In genomic region chr7:123172101-123172500, GRCm38 (mm10) we compare ENCODE assay signal across 24 mouse cellular contexts. TPM values are rescaled to one million over a fixed set of nuclear protein-coding genes. Genes with fewer than 3 reads are reported as not detected.
DNase-seq lines count a peak whose midpoint lies in the region; ATAC-seq and TF ChIP-seq lines count a peak whose summit lies in the region.
"Had no signal": no experiment of that assay in that cellular context is flagged by ENCODE, and none has a peak within 500 bp of the region (broad histone marks: within the 10 kb centered on the region; RNA-seq: fewer than 3 reads in every experiment).

No protein-coding gene starts in this region.

- H3K4me3 ChIP-seq in heart, embryonic 10.5 days, result no peak overlapping the region
- H3K4me3 ChIP-seq in lung, postnatal 0 days (ENCODE audit: low read depth, low read length), result no peak overlapping the region
- H3K4me3 ChIP-seq in lung, adult 2 months (replicated peaks; ENCODE audit: extremely low read depth, low read depth, low read length), result no peak overlapping the region
- peak overlapping the region; percentile 26 for H3K4me3 ChIP-seq in testis, adult 2 months (ENCODE audit: control insufficient read depth, low read depth, low read length)
- H3K4me3 ChIP-seq in stomach, postnatal 0 days (ENCODE audit: low read depth, low read length), result no peak overlapping the region
- H3K4me3 ChIP-seq: embryonic facial prominence, embryonic 13.5 days; embryonic facial prominence, embryonic 15.5 days; forebrain, embryonic 13.5 days; forebrain, embryonic 15.5 days had no signal

- no peak overlapping the region for H3K4me2 ChIP-seq in lung, postnatal 0 days (replicated peaks; ENCODE audit: low read depth, low read length)
- no peak overlapping the region for H3K4me2 ChIP-seq in stomach, postnatal 0 days (replicated peaks; ENCODE audit: low read depth)
- H3K4me2 ChIP-seq: embryonic facial prominence, embryonic 13.5 days; embryonic facial prominence, embryonic 15.5 days; forebrain, embryonic 13.5 days; forebrain, embryonic 15.5 days had no signal

- TF ChIP-seq EP300 in lung, postnatal 0 days (IDR thresholded peaks at IDR 0.05), result peak; percentile 45; the same call in 1 of the 2 replicates
- TF ChIP-seq EP300 in stomach, postnatal 0 days (optimal IDR thresholded peaks at IDR 0.05), result no peak

- no peaks in the 10 kb centered on the region for H3K27me3 ChIP-seq in heart, embryonic 10.5 days (ENCODE audit: insufficient read depth, poor library complexity, severe bottlenecking)
- no peaks in the 10 kb centered on the region for H3K27me3 ChIP-seq in lung, postnatal 0 days (replicated peaks; ENCODE audit: insufficient read depth, low read length)
- no peaks in the 10 kb centered on the region for H3K27me3 ChIP-seq in testis, adult 2 months (ENCODE audit: control insufficient read depth, insufficient read depth, low read length)
- H3K27me3 ChIP-seq in stomach, postnatal 0 days (ENCODE audit: control insufficient read depth, insufficient read depth, low read length), result no peaks in the 10 kb centered on the region
- H3K27me3 ChIP-seq: embryonic facial prominence, embryonic 13.5 days; embryonic facial prominence, embryonic 15.5 days; forebrain, embryonic 13.5 days; forebrain, embryonic 15.5 days had no signal

- peak; percentile 79 for ATAC-seq in lung, postnatal 0 days
- 0 out of 2 replicates have a peak, but pooled peaks have one; percentile 29 for ATAC-seq in stomach, postnatal 0 days (ENCODE audit: low FRiP score, low TSS enrichment)
- ATAC-seq: forebrain, embryonic 13.5 days; forebrain, embryonic 15.5 days; forebrain, postnatal 0 days had no signal

- no peak for TF ChIP-seq CTCF in lung, postnatal 0 days (IDR thresholded peaks at IDR 0.05)
- TF ChIP-seq CTCF in lung, adult 2 months (IDR thresholded peaks at IDR 0.05; ENCODE audit: insufficient read depth, low read length), result no peak
- no peak for TF ChIP-seq CTCF in testis, adult 2 months (IDR thresholded peaks at IDR 0.05; ENCODE audit: control insufficient read depth, insufficient read depth, insufficient replicate concordance, low read depth, low read length)
- no peak for TF ChIP-seq CTCF in stomach, postnatal 0 days (IDR thresholded peaks at IDR 0.05; ENCODE audit: low read depth)

- no peak for TF ChIP-seq POLR2A in lung, adult 2 months (IDR thresholded peaks at IDR 0.05; ENCODE audit: borderline replicate concordance, extremely low read depth, low read depth, low read length)
- TF ChIP-seq POLR2A in testis, adult 2 months (IDR thresholded peaks at IDR 0.05; ENCODE audit: control insufficient read depth, low read depth, low read length), result no peak

- peaks cover 96% of the 10 kb centered on the region for H3K36me3 ChIP-seq in heart, embryonic 10.5 days
- peaks cover 48% of the 10 kb centered on the region for H3K36me3 ChIP-seq in lung, postnatal 0 days (ENCODE audit: insufficient read depth, low read length)
- H3K36me3 ChIP-seq in testis, adult 2 months (ENCODE audit: control insufficient read depth, insufficient read depth, low read length), result peaks cover 4% of the 10 kb centered on the region; the same call in 1 of the 2 replicates
- peaks cover 40% of the 10 kb centered on the region for H3K36me3 ChIP-seq in stomach, postnatal 0 days (ENCODE audit: control insufficient read depth, insufficient read depth, low read length)

- H3K9me3 ChIP-seq in heart, embryonic 10.5 days, result no peaks in the 10 kb centered on the region
- no peaks in the 10 kb centered on the region for H3K9me3 ChIP-seq in lung, postnatal 0 days (ENCODE audit: low read length)
- no peaks in the 10 kb centered on the region for H3K9me3 ChIP-seq in stomach, postnatal 0 days (ENCODE audit: control insufficient read depth, low read length)
- H3K9me3 ChIP-seq: embryonic facial prominence, embryonic 13.5 days; embryonic facial prominence, embryonic 15.5 days; forebrain, embryonic 13.5 days; forebrain, embryonic 15.5 days had no signal

- DNase-seq in heart, adult 11 months, result peak; percentile 66
- no peak for DNase-seq in heart, embryonic 10.5 days (ENCODE audit: low spot score)
- peak; percentile 53 for DNase-seq in lung, postnatal 0 days (ENCODE audit: low spot score)
- DNase-seq in lung, adult 2 months, result no peak
- no peak for DNase-seq in testis, postnatal 10 days (ENCODE audit: low spot score)
- no peak for DNase-seq in stomach, postnatal 0 days (ENCODE audit: low spot score)
- DNase-seq in adrenal gland, postnatal 36 days, result no peak
- DNase-seq: adrenal gland, adult 2 months; adrenal gland, postnatal 10 days; adrenal gland, postnatal 25 days; cerebellum, adult 11-12 months; cerebellum, adult 2 months; cerebellum, adult 9-10 months; cerebellum, postnatal 14 days; cerebellum, postnatal 36 days; forebrain, postnatal 0 days had no signal

- H3K27ac ChIP-seq in heart, embryonic 10.5 days, result no peak overlapping the region
- no peak overlapping the region for H3K27ac ChIP-seq in lung, postnatal 0 days (ENCODE audit: low read length)
- H3K27ac ChIP-seq in testis, adult 2 months (ENCODE audit: control insufficient read depth, insufficient read depth, low read depth, low read length), result no peak overlapping the region
- H3K27ac ChIP-seq in stomach, postnatal 0 days (replicated peaks), result no peak overlapping the region
- H3K27ac ChIP-seq: embryonic facial prominence, embryonic 13.5 days; embryonic facial prominence, embryonic 15.5 days; forebrain, embryonic 13.5 days; forebrain, embryonic 15.5 days had no signal

- 88% methylated on average over 5 of the region's 5 CpGs for WGBS in heart, embryonic 10.5 days
- WGBS in lung, postnatal 0 days, result 60% methylated on average over 5 of the region's 5 CpGs
- 70% methylated on average over 5 of the region's 5 CpGs for WGBS in lung, adult 2 months
- WGBS in stomach, postnatal 0 days, result 80% methylated on average over 5 of the region's 5 CpGs

- H3K4me1 ChIP-seq in heart, embryonic 10.5 days, result no peaks in the 10 kb centered on the region; the same call in 1 of the 2 replicates
- no peaks in the 10 kb centered on the region for H3K4me1 ChIP-seq in lung, postnatal 0 days (ENCODE audit: insufficient read depth, low read depth, low read length)
- H3K4me1 ChIP-seq in lung, adult 2 months (ENCODE audit: control insufficient read depth, insufficient read depth, low read length), result no peaks in the 10 kb centered on the region
- 0 out of 2 replicates have a peak, but pooled peaks cover 2% of the 10 kb centered on the region for H3K4me1 ChIP-seq in testis, adult 2 months (ENCODE audit: control insufficient read depth, insufficient read depth, low read length)
- no peaks in the 10 kb centered on the region for H3K4me1 ChIP-seq in stomach, postnatal 0 days (replicated peaks; ENCODE audit: control insufficient read depth, insufficient read depth)
- H3K4me1 ChIP-seq: embryonic facial prominence, embryonic 13.5 days; embryonic facial prominence, embryonic 15.5 days; forebrain, embryonic 13.5 days; forebrain, embryonic 15.5 days had no signal

- no peak overlapping the region for H3K9ac ChIP-seq in lung, postnatal 0 days (replicated peaks; ENCODE audit: low read depth)
- no peak overlapping the region for H3K9ac ChIP-seq in stomach, postnatal 0 days (ENCODE audit: low read length)
- H3K9ac ChIP-seq: embryonic facial prominence, embryonic 13.5 days; embryonic facial prominence, embryonic 15.5 days; forebrain, embryonic 13.5 days; forebrain, embryonic 15.5 days; forebrain, postnatal 0 days had no signal

RNA-seq across cellular contexts. Expression of gene Slc5a11, which starts 42.5 kb away (rescaled TPM):
- 0.28 and 0.50 TPM in 2 replicates for polyA plus RNA-seq in heart, embryonic 10.5 days (2016; fragmentation: Nextera tagmentation; extraction: Ambion mirVana)
- polyA plus RNA-seq in lung, postnatal 0 days (2015; fragmentation: Nextera tagmentation; extraction: Ambion mirVana), result 0.11 TPM in 1 of 2 replicates, not detected in the other
- 0.17 and 1.2 TPM in 2 replicates for polyA plus RNA-seq in lung, adult 2 months (2012; rRNA removed)
- 0.10 TPM in 1 of 2 replicates, not detected in the other for polyA plus RNA-seq in testis, adult 2 months (2012; rRNA removed)
- polyA plus RNA-seq in stomach, postnatal 0 days (2015; fragmentation: Nextera tagmentation; extraction: Ambion mirVana), result 0.06 TPM in 1 of 2 replicates, not detected in the other
- total RNA-seq in adrenal gland, postnatal 36 days (2021), result not detected
- total RNA-seq: adrenal gland, adult 2 months; adrenal gland, postnatal 10 days; adrenal gland, postnatal 25 days; MEL had no signal
- polyA plus RNA-seq: adrenal gland, adult 2 months; embryonic facial prominence, embryonic 11.5 days; embryonic facial prominence, embryonic 13.5 days; forebrain, embryonic 11.5 days; forebrain, embryonic 13.5 days had no signal

RNA-seq across cellular contexts. Expression of gene Tnrc6a, which starts 48.4 kb away (rescaled TPM):
- polyA plus RNA-seq in heart, embryonic 10.5 days (2016; fragmentation: Nextera tagmentation; extraction: Ambion mirVana), result 39.9 and 51.2 TPM in 2 replicates
- polyA plus RNA-seq in lung, postnatal 0 days (2015; fragmentation: Nextera tagmentation; extraction: Ambion mirVana), result 49.7 and 59.6 TPM in 2 replicates
- polyA plus RNA-seq in lung, adult 2 months (2012; rRNA removed), result 30.5 and 33.2 TPM in 2 replicates
- polyA plus RNA-seq in testis, adult 2 months (2012; rRNA removed), result 11.1 and 12.9 TPM in 2 replicates
- 35.8 and 44.2 TPM in 2 replicates for polyA plus RNA-seq in stomach, postnatal 0 days (2015; fragmentation: Nextera tagmentation; extraction: Ambion mirVana)
- 10 to 100 TPM; 39.9 to 45.8 TPM for total RNA-seq in adrenal gland, postnatal 36 days (2021)

Comparison
In these comparisons a context has a peak if more than half of its experiments do, and no peak if none do; other contexts are left out.
1. DNase-seq: peak in heart, adult 11 months (single experiment) and lung, postnatal 0 days (single experiment); none in heart, embryonic 10.5 days (single experiment), lung, adult 2 months (single experiment), testis, postnatal 10 days (single experiment), stomach, postnatal 0 days (single experiment) and adrenal gland, postnatal 36 days (0 of 2).